Mouse (Mus musculus): ENCODE results near the gene Minos1.

The Minos1 gene

GRCm38 (mm10) chr4:139144577-139144976, 13.7 kb upstream of the Minos1 start:
- no peak for DNase-seq (ENCODE audit: low spot score)

- peak; percentile 42 for DNase-seq (ENCODE audit: low spot score)
Observed at GRCm38 (mm10) chr4:139142985-139143384, 12.1 kb upstream of the Minos1 start.

- no peak for DNase-seq (ENCODE audit: low spot score)
Observed at GRCm38 (mm10) chr4:139141785-139142184, 10.9 kb upstream of the Minos1 start.

- DNase-seq (ENCODE audit: low spot score): no peak
Observed at GRCm38 (mm10) chr4:139140267-139140666, 9.4 kb upstream of the Minos1 start.

GRCm38 (mm10) chr4:139136011-139136410, 5.1 kb upstream of the Minos1 start:
- no peak for DNase-seq (ENCODE audit: low spot score)

GRCm38 (mm10) chr4:139133109-139133508, 2.2 kb upstream of the Minos1 start:
- DNase-seq (ENCODE audit: low spot score): no peak

- DNase-seq (ENCODE audit: low spot score): no peak
Observed at GRCm38 (mm10) chr4:139131858-139132672, 1.2 kb upstream of the Minos1 start.

- DNase-seq (ENCODE audit: low spot score): peak; percentile 40
Observed at GRCm38 (mm10) chr4:139129806-139130700, 860 bp downstream of the Minos1 start.

GRCm38 (mm10) chr4:139126475-139126874, 4.4 kb downstream of the Minos1 start:
- DNase-seq (ENCODE audit: low spot score): no peak

GRCm38 (mm10) chr4:139124940-139125339, 6.0 kb downstream of the Minos1 start:
- no peak for DNase-seq (ENCODE audit: low spot score)

GRCm38 (mm10) chr4:139122557-139122956, 8.4 kb downstream of the Minos1 start:
- DNase-seq (ENCODE audit: low spot score): no peak

GRCm38 (mm10) chr4:139120998-139121397, 9.9 kb downstream of the Minos1 start:
- DNase-seq (ENCODE audit: low spot score): no peak

- DNase-seq (ENCODE audit: low spot score): no peak
Observed at GRCm38 (mm10) chr4:139120281-139120814, 10.6 kb downstream of the Minos1 start.

GRCm38 (mm10) chr4:139116356-139117063, 14.4 kb downstream of the Minos1 start:
- DNase-seq (ENCODE audit: low spot score): peak; percentile 35

- no peak for DNase-seq (ENCODE audit: low spot score)
Observed at GRCm38 (mm10) chr4:139115721-139116120, 15.2 kb downstream of the Minos1 start.

- DNase-seq (ENCODE audit: low spot score): no peak
Observed at GRCm38 (mm10) chr4:139112482-139112881, 18.4 kb downstream of the Minos1 start.

- no peak for DNase-seq (ENCODE audit: low spot score)
Observed at GRCm38 (mm10) chr4:139111421-139111820, 19.5 kb downstream of the Minos1 start.

- DNase-seq (ENCODE audit: low spot score): no peak
Observed at GRCm38 (mm10) chr4:139110858-139111257, 20.1 kb downstream of the Minos1 start.

GRCm38 (mm10) chr4:139105453-139105852, 25.5 kb downstream of the Minos1 start:
- DNase-seq (ENCODE audit: low spot score): no peak

GRCm38 (mm10) chr4:139101546-139101945, 29.4 kb downstream of the Minos1 start:
- DNase-seq (ENCODE audit: low spot score): no peak

GRCm38 (mm10) chr4:139100326-139100725, 30.6 kb downstream of the Minos1 start:
- DNase-seq (ENCODE audit: low spot score): no peak

- no peak for DNase-seq (ENCODE audit: low spot score)
Observed at GRCm38 (mm10) chr4:139096201-139096600, 34.7 kb downstream of the Minos1 start.

Data from yolk sac, embryonic 10.5 days (tissue).